Mouse (Mus musculus): Measurements from ENCODE around the gene Ndufb3.

DNA sequence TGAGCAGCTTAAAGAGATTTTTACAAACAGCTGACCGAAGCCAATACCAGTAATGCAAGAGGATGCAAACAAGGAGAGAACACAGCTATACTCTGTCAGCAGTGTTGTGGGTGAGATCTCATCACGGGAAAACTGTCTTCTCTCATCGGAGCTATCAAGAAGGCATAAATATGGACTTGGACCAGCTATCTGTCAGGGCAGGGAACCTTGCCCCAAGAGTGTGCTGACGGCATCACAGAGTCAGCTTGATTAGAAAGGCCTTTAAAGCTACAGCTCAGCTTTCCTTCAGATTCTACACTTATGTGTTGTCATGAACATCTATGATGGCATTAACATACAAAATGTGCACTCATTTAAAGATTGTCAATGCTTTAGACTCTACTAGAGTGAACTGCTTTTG is 16.5 kb downstream of the Ndufb3 start:
- TF ChIP-seq CTCF (IDR thresholded peaks at IDR 0.05; ENCODE audit: control insufficient read depth, insufficient read depth, low read length): no peak
- TF ChIP-seq POLR2A (IDR thresholded peaks at IDR 0.05; ENCODE audit: borderline replicate concordance, control insufficient read depth, low read depth, low read length): no peak

Data from bone marrow, adult 2 months (tissue).